Mouse (Mus musculus) hematopoietic stem cell, adult 5-6 weeks (primary cell): ENCODE measurements around the gene Sumo1. TPM values are rescaled to one million over a fixed set of nuclear protein-coding genes. Genes with fewer than 3 reads are reported as not detected.
A peak's percentile ranks its signal among the peaks of the same experiment; 100 is the strongest.

ENCODE experiments used
- ATAC-seq, 2 experiments: fragments of 125-278 bp in 1 of 2; replicated peaks in 1 of 2; 2 replicates each; pipeline ENCODE4 v1.8.0; 2016 to 2017; ENCODE audit warnings: inconsistent platforms in 2 of 2, mild to moderate bottlenecking in 2 of 2, moderate number of reproducible peaks in 2 of 2, low read depth in 1 of 2, moderate TSS enrichment in 1 of 2; ENCODE audit not compliant: low FRiP score in 2 of 2, poor library complexity in 2 of 2, severe bottlenecking in 2 of 2, insufficient read depth in 1 of 2, low TSS enrichment in 1 of 2
- total RNA-seq: library from RNA; stranded (forward); fragments of 172-1452, 232-1000 nt; gene quantifications from 2 replicates; pipeline ENCODE4 v1.2.3, GENCODE M21; 2017

Gene Sumo1
- 203 and 210 TPM in 2 replicates for total RNA-seq

DNA sequence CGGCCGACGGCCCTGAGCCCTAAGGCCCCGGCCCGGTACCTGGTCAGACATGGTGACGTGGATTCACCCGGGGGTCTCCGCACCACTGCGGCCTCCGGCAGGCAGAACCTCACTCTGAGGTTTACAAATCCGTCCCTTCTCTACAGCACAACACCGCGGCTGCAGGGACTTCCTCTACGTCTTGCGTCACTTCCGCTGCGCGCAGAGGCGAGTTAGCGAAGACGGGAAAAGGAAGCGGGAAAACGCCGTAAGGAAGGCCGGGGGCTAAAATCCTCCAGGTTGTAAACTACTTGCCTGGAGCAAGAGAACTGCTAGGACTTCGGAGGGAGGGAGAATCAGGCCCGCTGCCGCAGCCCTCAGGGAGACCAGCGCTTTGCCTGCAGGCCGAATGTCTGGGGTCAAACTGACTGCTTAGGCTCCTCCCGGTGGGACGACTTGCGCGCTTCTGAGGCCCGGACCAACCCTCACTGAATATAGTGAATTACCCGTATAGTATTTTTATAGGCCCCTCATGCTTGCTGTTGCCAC lies at the start of gene Sumo1:
Sumo1 (minus strand) TSS at position 194 of the 528 bp plus-strand sequence.
- peak; percentile 91 to 95 for ATAC-seq

DNA sequence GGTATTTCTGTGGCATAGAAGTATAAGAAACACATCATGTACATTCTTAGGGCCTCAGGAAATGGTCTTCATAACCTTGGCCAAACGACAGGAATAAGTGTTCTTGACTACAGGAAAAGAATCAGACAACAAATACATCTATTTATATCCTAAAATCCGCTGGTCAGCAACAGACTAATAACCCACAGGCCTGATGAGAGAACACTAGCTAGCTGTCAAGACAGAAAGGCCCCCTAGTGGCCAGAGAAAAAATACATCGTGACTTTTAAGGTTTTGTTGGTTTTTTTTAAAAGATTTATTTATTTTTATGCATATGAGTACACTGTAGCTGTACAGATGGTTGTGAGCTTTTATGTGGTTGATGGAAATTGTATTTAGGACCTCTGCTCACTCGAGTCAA lies 49.3 kb upstream of the Sumo1 start:
- no peak for ATAC-seq

DNA sequence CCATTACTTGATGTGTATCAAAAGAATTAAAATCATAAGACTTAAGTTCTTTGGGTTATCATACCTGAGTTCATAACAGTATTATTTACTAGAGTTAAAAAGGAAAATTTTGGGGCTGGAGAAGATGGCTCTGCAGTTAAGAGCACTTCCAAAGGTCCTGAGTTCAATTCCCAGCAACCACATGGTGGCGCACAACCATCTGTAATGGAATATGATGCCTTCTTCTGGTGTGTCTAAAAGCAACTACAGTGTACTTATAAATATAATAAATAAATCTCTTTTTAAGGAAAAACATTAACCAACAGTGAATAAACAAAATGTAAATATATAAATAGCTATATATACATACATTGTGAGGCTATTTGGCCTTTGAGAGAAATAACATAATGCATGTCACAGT lies 31.1 kb upstream of the Sumo1 start:
- ATAC-seq: no peak

DNA sequence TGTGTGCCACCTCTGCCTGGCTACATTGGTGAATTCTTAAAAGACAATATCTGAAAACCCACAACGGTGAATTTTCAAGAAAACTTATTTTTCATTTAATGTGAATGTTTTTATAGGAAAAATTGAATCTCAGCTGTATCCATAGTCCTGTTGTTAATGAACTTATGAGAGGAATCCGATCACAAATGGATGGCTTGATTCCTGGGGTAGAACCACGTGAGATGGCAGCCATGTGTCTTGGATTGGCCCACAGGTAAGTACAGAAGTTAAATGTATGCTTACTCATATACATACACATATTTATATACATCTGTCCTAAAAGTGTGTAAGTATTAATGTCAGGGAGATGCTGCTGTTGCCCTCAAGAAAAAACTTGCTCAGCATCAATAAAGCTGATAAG lies 27.6 kb upstream of the Sumo1 start:
- ATAC-seq: no peak

DNA sequence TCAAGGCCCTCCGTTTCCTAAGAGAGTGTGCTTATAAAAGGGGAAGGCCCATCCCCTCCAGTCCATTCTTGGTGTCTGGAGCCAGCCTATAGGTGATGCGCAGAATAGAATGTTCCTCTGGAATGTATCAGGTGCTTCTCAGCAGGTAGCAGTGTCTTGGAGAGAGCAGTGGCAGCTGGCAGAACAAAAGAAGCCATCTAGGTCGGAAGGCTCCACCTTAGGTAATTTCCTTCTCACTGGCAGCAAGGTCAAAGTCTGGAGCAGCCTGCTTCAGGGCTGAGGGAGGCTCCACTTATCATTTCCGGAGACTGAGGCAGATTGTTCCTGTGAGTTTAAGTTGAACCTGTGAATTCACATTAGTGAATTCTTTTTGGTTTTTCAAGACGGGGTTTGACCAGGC lies 27.1 kb upstream of the Sumo1 start:
- no peak for ATAC-seq

DNA sequence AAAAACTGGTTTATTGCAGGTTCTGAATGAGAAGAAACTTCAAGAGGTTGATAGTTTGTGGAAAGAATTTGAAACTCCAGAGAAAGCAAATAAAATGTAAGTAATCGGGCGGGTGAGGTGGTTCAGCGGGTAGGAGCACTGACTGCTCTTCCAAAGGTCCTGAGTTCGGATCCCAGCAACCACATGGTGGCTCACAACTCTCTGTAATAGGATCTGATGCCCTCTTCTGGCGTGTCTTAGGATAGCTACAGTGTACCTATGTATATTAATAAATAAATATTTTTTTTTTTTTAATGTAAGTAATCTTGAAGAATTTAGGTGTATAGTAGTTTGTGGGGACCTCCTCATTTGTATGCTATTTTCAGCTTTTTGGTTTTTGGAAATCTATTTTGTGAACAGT lies 19.8 kb upstream of the Sumo1 start:
- no peak for ATAC-seq

DNA sequence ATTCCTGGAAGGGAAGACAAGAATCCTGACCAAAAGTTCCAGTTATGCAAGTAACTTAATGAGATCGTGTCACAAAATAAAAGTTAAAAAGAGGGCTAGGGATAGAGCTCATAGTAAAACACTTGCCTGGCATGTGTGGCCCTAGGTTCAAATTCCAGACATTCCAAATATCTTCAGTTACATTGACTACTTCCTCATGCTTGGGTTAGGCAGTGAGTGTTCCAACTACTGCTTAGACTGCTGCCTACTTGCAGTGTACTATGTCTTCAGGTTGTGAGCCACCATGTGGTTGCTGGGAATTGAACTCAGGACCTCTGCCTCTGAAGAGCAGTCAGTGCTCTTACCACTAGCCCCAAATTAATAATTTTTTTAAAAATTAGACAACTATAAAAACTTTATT lies 16.9 kb upstream of the Sumo1 start:
- no peak for ATAC-seq

DNA sequence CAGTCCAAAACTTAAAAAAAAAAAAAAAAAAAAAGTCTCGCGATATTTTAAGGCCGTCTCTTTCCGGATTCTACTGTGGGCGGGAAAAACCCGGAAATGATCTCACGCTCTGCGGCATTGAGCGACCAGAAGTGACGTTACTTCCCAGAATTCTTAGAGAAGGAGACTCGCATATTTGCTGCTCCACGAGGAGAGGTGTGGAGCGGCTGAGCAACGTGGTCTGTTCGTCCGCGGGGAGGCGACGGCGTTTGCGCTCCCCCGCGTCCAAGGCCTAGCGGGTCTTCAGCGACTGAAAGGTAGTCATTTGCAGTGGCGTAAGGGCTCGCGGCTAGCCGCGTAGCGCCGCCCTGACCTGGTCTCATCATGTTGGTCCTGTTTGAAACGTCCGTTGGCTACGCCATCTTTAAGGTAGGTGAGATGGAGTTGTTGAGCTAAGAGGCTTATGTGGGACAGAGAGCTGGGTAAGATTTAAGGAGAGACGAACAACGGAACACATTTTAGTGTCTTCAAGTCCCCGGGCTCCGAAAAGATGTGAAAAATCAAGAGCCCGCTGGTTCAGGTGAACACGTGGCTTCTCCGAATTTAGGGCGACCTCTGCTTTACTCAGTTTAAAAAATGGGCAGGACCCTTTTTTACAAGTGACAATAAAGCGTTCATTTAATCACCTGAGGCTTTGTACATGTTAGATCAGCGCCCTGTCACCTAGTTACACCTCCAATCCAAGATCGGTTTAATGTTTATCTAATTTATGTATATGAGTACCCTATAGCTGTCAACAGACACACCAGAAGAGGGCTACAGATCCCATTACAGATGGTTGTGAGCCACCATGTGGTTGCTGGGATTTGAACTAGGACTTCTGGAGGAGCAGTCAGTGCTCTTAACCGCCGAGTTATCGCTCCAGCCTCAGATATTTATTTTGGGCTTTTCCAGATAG lies 14.5 kb upstream of the Sumo1 start, which contains the start of gene Nop58:
Nop58 (plus strand) TSS at position 153 of the 937 bp plus-strand sequence.
- peak; percentile 94 to 99 for ATAC-seq

DNA sequence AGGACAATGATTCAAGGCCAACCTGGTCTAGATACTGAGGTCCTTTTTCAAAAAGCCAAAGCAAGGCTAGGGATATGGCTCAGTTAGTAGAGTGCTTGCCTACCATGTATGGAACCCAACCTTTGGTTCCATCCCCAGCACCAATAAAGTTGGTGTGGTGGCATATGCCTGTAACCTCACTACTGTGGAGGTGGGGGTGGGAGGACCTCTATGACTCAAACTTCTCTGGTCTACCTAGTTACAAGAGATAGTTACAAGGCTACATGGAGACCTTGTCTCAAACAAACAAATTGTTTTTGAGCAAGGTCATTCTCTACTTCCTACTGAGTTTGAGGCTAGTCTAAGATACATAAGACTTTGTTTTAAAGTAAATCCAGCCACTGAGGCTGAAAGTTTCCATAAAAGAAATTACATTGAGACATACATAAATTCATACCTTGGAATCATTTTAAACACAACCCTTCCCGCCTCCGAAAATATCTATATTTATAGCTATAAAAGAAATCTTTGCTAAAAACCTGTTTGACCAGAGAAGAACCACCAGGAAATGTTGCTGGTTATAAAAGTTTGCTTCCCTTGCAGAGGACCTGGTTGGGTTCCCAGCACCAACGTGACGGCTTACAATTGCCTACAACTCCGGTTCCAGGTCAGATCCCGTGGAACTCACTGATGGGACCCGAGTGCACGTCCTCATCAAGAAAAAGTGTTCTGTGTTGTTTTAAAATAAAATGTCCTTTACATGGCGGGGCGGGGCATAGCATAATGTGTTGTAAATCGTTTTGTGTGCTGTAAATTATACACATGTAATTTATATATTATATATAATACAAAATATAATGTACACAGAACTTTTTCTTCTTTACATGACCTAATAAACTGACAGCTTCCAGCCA lies 13.5 kb upstream of the Sumo1 start:
- ATAC-seq: no peak; a peak in 2 of 4 replicates

DNA sequence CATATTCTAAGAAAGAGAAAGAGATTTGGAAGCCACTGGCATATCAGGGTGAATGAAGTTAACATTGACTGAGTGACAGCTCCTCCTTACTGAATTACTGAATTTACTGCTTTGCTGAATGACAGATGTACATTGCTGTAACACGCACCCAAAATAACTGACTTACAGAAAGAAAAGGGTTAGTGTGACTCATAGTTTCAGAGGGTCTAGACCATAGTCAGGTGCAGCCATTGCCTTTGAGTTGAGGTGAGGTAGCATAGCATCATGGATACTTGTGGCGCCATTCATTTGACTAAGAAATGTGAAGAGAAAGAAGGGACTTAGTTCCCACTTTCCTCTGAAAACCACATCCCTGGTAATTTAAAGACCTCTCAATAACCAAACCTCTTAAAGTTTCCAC lies 3.0 kb upstream of the Sumo1 start:
- ATAC-seq: no peak

DNA sequence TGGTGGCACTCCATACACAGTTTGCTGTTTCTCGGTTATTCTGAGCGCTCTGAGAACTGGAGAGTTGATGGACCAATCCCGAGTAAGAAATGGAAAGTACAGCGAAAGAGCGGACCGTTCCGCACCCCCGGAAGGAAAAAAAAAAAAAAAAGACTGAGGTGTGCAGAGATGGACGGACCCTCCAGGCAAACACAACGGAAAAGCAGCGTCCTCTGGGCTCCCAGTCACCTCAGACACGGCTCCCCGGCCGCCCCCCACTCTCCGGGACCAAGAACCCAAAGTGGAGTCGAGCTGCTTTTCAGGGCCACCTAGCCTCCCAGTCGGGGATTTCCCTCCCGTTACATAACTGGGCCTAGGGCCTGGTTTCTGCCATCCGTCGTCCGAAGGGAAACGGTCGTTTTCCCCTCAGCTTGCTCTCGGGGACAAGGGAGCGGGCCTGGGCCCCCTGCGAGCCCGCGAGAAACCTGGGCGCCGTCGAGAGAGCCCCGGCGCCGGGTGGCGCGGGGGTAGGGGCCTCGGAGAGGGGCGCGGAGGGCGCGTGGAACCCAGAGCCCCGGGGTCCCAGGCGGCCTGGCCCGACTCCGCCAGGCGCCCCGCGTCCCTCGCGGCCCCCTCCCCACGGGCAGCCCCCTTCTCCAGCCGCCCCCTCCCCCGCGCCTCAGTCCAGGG lies 538 bp downstream of the Sumo1 start:
- peak; percentile 12 to 36; a peak in 3 of 4 replicates for ATAC-seq

DNA sequence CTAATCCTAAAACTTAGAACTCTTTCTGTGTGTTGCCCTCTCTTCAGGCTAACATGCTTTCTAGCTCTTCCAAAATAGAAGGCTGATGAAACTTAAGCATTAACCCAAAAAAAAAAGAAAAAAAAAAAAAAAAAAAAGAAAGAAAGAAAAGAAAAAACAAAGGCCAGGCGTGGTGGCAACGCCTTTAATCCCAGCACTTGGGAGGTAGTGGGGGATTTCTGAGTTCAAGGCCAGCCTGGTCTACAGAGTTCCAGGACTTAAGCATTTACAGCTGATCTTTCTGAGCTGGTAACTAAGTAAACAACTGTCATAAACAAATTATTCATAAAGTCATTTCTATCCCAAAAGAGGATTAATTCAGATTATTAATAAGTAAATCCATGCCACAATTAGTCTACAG lies 1.8 kb downstream of the Sumo1 start:
- no peak for ATAC-seq

DNA sequence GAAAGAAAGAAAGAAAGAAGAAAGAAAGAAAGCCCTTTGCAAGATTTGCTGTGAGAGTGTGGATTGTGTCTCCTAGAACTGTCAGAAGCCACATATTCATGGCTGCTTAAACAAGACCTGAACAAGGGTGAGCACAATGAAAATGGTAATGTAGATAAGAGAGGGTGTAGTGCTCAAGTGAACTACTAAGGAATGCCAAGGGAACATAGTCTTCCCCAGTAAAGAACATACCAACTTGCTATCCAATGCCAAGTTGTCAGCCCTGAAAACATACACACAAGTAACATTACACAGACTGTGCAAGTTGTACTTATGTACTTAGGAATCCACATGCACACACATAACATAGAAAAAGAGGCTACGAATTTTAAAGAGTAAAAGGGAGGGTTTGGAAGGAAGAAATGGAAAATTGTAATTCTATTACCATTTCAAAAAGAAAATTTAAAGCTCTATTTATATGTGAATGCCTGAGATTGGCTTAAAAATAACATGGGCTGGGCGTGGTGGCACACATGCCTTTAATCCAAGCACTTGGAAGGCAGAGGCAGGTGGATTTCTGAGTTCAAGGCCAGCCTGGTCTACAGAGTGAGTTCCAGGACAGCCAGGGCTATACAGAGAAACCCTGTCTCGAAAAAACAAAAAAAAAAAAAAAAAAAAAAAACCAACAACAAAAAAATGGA lies 7.0 kb downstream of the Sumo1 start:
- ATAC-seq: no peak

DNA sequence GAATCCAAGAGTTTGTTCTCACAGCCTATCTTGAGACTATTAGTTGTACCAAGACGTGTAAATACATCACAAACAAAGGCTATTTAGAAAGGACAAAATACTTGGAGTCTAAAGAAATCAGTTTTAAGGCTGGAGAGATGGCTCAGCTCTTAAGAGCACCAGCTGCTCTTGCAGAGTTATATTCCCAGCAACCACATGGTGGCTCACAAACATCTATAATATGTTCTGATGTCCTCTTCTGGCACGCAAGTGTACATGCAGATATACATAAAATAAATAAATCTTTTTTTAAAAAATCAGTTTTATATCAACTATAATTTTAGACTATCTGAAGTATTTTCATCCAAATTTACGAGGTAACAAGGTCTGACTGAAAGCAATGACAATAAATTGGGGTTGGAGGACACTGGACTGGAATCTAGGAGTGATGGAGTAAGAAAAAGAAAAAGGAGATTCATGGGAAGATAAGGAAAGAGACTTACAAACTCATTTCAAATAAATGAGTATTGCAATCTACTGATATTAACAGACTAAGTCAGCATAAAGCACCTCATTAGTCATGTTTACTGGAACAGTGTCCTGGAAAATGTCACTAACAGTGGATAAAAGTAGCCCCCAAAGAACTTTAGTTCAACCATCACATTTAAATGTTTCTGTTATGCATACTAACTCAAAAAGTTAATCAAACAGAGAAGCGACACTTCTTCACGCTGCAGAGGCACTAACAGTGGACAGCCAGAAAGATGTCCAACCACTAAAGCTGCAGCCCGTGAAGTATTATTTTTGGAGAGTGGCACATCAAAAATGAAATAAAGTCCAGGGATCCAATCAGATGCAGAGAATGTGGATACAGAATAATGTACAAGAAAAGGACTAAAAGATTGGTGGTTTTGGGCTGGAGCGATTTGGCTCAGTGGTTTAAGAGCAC lies 14.1 kb downstream of the Sumo1 start:
- ATAC-seq: no peak

DNA sequence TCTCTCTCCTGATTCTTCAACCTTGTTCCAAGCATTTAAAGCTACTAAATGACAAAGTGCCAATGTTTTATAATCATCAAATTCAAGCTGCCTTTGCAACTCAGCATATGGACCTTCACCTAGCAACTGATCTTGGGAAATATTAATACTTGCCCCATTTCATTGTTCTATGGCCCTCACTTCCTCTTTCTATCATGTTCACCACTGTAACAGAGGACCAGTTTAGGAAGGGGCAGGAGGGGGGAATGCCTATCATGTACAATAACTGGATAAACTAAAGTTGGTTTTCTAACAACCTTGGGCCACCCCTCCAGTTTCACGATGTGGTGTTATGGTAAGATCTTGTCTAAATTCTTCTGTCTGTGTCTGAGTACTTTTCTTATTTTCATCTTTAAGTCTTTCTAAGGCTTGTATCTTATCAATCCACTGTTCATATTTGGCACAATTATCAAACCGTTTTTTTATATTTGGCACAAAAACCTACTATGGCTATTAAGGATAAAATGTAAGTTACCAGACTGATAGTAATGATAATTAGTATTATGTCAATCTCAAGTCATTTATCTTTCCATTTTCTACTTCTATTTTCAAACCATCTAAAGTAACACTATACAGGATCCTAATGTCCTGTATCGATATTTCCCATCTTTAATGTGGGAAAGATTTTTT lies 17.3 kb downstream of the Sumo1 start:
- no peak for ATAC-seq
